Mouse (Mus musculus) brain, embryonic 18.5 days (tissue): ENCODE measurements around the gene Cntrl.
A peak's percentile ranks its signal among the peaks of the same experiment; 100 is the strongest.

ENCODE experiments used
- DNase-seq: peaks from one replicate; pipeline ENCODE4 v3.0.0-alpha.2; 2012; ENCODE audit warnings: low read depth, low spot score

Cntrl gene

DNA sequence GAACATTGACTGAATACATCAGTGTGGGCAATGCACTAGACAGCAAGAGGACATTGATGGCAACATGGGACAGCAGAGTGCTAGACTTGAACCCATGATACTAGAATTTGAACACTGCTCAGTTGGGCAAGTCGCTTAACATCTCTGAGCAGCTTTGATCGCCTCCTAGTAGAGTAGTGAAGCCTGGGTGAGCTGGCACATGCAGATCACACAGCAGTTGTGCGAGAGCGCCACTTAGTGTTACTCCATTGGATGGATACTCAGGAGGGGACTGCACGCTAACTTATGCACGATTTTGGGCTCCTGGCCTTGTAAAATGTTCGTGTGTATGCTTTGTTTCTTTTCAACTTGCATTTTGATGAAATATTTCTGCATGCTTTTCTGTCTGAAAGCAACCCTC is 15.4 kb downstream of the Cntrl start:
- no peak for DNase-seq

- no peak for DNase-seq
These were observed 22.2 kb downstream of the Cntrl start for GRCm38 (mm10) chr2:35131491-35131890.

- DNase-seq = peak; percentile 86
These were observed 22.8 kb downstream of the Cntrl start for GRCm38 (mm10) chr2:35131991-35132661.

- no peak for DNase-seq
These were observed 23.4 kb downstream of the Cntrl start for GRCm38 (mm10) chr2:35132662-35133055.

GRCm38 (mm10) chr2:35133891-35134290 is 24.6 kb downstream of the Cntrl start:
- DNase-seq = no peak

DNA sequence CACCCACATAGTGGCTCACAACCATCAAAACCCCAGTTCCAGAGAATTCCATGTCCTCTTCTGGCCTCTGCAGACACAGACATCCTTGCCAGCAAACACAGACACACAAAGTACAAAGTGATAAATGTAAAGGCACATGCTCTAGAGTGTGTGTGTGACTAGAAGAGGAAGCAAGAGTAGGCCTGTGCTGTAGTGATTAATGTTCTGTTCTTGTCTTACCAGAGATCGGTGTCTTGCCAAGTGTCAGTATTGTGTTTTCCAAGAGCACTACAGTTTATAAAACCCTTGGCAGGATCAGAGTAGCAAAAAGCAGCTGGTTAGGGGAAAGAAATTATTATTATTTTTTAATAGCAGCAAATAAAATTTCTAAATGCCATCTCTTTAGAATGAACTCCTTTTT is 29.3 kb downstream of the Cntrl start:
- no peak for DNase-seq

- no peak for DNase-seq
These were observed 32.4 kb downstream of the Cntrl start for GRCm38 (mm10) chr2:35141673-35142072.

DNA sequence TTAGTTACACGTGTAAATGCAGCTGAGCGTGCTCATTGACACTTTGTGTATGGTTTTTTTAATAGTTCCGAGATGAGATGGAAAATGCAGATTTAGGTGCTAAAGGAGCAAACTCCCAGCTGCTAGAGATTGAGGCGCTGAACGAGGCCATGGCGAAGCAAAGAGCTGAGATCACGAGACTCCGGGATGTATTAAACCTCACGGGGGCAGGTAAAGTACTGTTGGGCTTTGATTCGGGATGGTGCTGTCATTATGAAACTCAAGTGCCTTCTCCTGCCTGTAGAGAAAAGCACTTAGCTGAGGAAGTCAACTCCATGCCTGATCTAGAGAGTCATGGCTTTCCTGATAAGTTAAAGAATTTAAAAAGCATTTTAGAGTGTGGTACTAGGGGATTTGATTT is 39.5 kb downstream of the Cntrl start:
- no peak for DNase-seq

- DNase-seq = no peak
These were observed 42.1 kb downstream of the Cntrl start for GRCm38 (mm10) chr2:35151303-35151882.

- DNase-seq = no peak
These were observed 43.9 kb downstream of the Cntrl start for GRCm38 (mm10) chr2:35153179-35153578.

DNA sequence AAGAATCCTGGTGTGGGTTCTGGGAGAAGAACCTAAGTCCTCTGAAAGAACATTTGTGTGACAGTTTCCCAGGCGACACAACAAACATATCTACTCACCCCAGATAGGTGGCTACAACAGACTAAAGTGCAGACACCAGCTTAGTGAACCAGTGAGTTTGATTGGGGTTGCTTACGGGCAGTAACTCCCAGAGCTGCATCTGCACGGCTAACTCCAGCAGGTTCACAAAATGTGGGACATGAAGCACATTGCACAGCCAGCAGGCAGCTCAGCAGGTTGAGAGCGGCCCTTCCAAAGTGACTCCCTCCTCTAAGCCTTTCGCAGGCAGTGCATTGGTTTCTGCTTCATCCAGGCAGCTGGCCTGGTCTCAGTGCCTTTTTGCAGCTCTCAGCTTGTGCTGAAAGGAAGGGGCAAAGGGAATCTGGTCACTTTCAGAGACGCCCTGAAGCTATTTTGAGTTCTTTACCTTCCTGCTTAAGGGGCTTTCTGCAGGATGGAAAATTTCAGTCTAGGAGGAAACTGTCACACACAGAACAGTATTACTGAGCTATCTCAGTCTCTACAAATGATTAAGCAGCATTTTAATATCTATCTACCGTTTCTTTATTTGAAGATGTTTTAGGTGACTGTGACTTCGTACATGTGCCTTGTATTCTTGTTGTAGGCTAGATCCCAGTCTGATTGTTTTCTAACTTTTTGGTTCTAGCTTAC is 44.7 kb downstream of the Cntrl start:
- DNase-seq = no peak

DNA sequence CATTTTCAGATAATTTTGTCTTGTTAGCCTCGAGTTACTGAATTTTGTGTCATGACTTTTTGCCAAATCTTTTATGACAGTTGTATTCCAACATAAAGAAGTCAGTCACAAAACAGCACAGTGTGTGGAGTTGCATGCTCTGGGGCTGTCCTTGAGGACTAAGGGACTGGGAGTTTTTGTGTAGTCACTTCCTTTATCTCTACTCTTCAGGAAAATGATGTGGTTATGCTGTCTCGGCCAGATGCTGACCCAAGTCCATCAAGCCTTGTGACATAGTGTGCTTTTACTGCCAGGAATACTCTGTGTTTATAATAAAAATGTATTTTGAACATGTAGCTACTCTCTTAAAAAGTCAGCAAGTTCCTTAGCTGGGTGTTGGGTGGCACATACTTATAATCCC is 47.7 kb downstream of the Cntrl start:
- no peak for DNase-seq

DNA sequence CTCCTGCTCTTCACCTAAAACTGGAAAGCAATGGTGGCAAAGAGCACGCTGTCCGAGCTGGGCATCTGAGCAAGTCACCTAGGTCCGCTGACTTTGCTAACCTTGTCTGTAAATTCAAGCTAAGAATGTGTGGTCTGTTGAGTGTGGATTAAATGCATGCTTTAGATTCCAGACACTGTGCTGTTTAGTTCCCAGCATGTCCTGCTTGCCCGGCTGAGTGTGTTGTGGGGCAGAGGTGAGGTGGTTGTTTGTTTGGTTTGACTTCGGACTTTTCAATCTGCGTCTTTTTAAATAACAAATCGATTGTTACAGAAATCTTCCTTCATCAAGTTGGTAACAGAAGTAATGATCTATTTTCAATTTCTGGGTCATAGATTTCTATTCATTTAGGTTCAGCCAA is 48.5 kb downstream of the Cntrl start:
- DNase-seq = no peak

DNA sequence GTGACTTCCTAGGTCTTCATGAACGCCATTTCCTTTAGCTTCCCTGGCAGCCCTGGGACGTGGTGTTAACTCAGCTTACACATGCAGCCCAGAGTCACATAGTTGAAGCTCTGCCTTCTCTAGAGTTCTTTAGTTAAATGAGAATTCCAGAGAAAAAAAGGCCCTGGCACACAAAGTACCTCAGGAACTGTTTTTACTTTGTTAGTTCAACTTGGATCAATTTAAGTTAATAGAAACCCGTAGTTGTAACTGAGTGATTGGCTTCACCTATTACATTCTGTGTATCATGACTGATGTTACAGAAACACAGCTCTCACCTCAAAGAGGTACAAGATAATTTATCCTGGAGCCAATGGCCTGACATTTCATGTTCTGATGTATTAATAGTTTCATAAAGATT is 49.1 kb downstream of the Cntrl start:
- no peak for DNase-seq

- no peak for DNase-seq
These were observed 50.9 kb downstream of the Cntrl start for GRCm38 (mm10) chr2:35160206-35160605.

DNA sequence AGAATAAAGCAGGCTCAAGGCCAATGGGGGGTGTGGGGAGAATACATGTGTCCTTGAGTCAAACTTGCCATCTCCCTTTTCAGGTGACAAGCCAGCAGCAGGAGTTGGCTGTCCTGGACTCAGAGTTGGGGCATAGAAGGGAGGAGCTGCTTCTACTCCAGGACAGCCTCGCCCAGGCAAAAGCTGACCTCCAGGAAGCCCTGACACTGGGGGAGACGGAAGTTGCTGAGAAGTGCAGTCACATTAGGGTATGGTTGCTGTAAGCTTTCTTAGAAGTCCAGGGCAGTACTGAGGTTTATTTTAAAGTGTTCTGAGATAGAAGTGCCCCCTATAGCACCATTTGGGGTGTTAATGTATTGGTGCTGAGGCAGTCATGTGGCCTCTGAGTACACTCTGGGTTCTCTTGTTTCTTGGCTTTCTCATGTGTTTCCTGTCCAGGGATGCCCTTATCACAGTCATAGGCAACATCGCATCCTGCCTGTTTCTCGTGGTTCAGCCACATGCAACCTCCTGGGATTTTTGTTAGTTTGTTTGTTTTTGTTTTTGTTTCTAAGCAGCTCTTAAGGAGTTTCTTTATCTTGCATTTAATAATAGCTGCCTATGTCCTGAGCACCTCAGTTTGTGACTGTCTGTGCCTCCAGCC is 52.7 kb downstream of the Cntrl start:
- DNase-seq = no peak

GRCm38 (mm10) chr2:35163396-35163795 is 54.1 kb downstream of the Cntrl start:
- no peak for DNase-seq

GRCm38 (mm10) chr2:35165416-35165815 is 56.1 kb downstream of the Cntrl start:
- DNase-seq = no peak

- DNase-seq = no peak
These were observed 57.5 kb downstream of the Cntrl start for GRCm38 (mm10) chr2:35166816-35167215.

DNA sequence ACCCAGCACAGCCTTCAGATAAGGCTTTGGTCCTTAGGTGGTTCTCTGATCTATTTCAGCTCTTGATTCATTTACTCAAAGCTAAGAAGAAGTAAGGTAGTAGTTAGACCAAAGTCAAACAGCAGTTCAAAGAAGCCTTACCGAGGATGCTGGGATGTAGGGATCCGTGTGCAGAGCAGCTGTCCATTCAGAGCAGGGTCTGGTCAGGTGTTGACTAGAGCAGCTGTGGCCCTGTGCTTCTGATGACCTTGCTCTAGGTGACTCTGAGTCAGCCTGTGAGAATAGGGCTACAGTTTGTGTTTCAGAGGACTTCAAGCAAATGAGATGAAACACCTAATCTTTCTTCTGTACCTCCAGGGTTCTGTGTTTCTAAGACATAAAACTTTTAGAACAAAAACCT is 60.2 kb downstream of the Cntrl start:
- DNase-seq = no peak

DNA sequence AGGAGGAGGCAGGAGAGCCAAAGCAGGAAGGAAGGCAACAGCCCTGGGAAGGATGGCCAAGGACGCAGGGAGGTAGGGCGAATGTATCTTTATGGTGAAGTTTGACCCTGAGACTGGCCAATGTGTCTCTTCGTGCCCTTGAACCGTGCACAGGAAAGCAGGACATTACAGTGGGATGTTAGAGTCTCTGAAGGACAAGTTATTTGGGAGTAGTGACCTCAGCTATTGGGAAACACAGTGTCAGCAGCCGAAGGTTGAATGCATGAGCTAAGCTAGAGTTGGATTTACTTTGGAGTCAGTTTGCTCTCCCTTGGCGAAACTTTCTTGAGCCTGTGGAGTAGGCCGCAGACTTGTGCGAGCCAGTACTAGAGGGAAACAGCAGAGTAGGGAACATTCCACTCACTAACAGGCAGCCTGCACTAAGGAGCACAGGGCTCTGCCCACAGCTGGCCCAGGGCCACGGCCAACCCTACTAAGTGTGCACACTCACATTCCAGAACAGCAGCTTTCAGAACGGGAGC is 62.1 kb downstream of the Cntrl start:
- no peak for DNase-seq

DNA sequence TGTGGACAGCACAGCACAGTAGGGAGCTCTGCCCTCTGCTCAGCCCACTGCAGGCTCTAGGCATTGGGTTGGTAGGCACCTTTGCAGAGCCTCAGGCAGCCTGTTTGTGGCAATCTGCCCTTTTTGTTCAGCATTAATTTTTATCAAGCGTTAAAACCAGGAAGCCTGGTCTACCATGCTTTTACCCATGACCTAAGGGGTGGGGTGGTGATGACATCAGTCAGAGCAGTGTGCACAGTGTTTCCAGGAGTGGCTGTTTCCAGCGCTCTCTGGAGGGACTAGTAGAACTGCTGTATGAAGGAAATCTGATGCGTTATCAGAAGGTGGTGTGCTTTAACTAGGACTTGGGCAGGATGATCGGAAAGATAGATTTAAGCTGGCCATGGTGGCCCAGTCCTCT is 63.0 kb downstream of the Cntrl start:
- DNase-seq = no peak
